Mouse (Mus musculus) MEL (cell line): ENCODE results near the gene Rab11fip3. TPM values are rescaled to one million over a fixed set of nuclear protein-coding genes. Genes with fewer than 3 reads are reported as not detected.

Experiments
- DNase-seq: peaks from one replicate; pipeline ENCODE4 v3.0.0; 2011; ENCODE audit warnings: low read depth, low spot score
- H3K27ac ChIP-seq: 2 replicates; pipeline ENCODE4 v1.5.1; 2012; ENCODE audit warnings: low read depth, mild to moderate bottlenecking, control low read depth, low read length, moderate library complexity; ENCODE audit not compliant: control insufficient read depth
- H3K27me3 ChIP-seq, 2 experiments: fragments of 150-350 bp in 1 of 2; sonication (generic) in 1 of 2; 2 replicates each; pipeline ENCODE4 v1.6.1; 2012; ENCODE audit warnings: low read length in 2 of 2, mild to moderate bottlenecking in 2 of 2, improper control_type of control experiment in 1 of 2, moderate library complexity in 1 of 2; ENCODE audit not compliant: insufficient read depth in 2 of 2, control insufficient read depth in 1 of 2
- H3K36me3 ChIP-seq, 2 experiments: 2 replicates each; pipeline ENCODE4 v1.6.1; 2012 to 2014; ENCODE audit warnings: low read length in 2 of 2, improper control_type of control experiment in 1 of 2, inconsistent platforms in 1 of 2, mild to moderate bottlenecking in 1 of 2; ENCODE audit not compliant: insufficient read depth in 2 of 2, control insufficient read depth in 1 of 2
- H3K4me1 ChIP-seq, 2 experiments: fragments of 150-350 bp in 1 of 2; sonication (generic) in 1 of 2; 2 replicates each; pipeline ENCODE4 v1.6.1; 2012; ENCODE audit warnings: low read length in 2 of 2, improper control_type of control experiment in 1 of 2, mild to moderate bottlenecking in 1 of 2; ENCODE audit not compliant: insufficient read depth in 2 of 2, control insufficient read depth in 1 of 2
- H3K4me3 ChIP-seq, 2 experiments: fragments of 150-350 bp in 1 of 2; sonication (generic) in 1 of 2; 2 replicates each; pipeline ENCODE4 v1.5.1; 2012; ENCODE audit warnings: low read depth in 2 of 2, low read length in 2 of 2, mild to moderate bottlenecking in 2 of 2, moderate library complexity in 2 of 2, control low read depth in 1 of 2, improper control_type of control experiment in 1 of 2; ENCODE audit not compliant: control insufficient read depth in 1 of 2, insufficient read depth in 1 of 2
- H3K79me2 ChIP-seq: 2 replicates; pipeline ENCODE4 v1.6.1; 2012; ENCODE audit warnings: mild to moderate bottlenecking, low read length, moderate library complexity; ENCODE audit not compliant: control insufficient read depth, poor library complexity, insufficient read depth
- H3K9ac ChIP-seq: 2 replicates; pipeline ENCODE4 v1.6.1; 2012; ENCODE audit warnings: low read depth, mild to moderate bottlenecking, control low read depth, low read length, moderate library complexity; ENCODE audit not compliant: control insufficient read depth, poor library complexity, severe bottlenecking
- H3K9me3 ChIP-seq: fragments of 150-350 bp; sonication (generic); replicated peaks from 2 replicates; pipeline ENCODE4 v1.6.1; 2012; ENCODE audit warnings: mild to moderate bottlenecking, low read length, improper control_type of control experiment, moderate library complexity; ENCODE audit not compliant: insufficient read depth
- CHD1 ChIP-seq: IDR thresholded peaks from 2 replicates; pipeline ENCODE4 v1.6.1; 2012; ENCODE audit warnings: low read depth, mild to moderate bottlenecking, inconsistent platforms, low read length, improper control_type of control experiment
- CHD2 ChIP-seq: IDR thresholded peaks from 2 replicates; pipeline ENCODE4 v1.6.1; 2011; ENCODE audit warnings: low read length, improper control_type of control experiment
- CTCF ChIP-seq, 3 experiments: IDR thresholded peaks in 2 of 3; conservative IDR thresholded peaks in 1 of 3; 2 replicates each; pipeline ENCODE4 v1.5.1; 2011 to 2012; ENCODE audit warnings: low read length in 3 of 3, low read depth in 2 of 3, mild to moderate bottlenecking in 2 of 3, improper control_type of control experiment in 1 of 3, inconsistent platforms in 1 of 3, mixed read lengths in 1 of 3, moderate library complexity in 1 of 3; ENCODE audit not compliant: control insufficient read depth in 1 of 3, insufficient read depth in 1 of 3, poor library complexity in 1 of 3, severe bottlenecking in 1 of 3
- E2F4 ChIP-seq: IDR thresholded peaks from 2 replicates; pipeline ENCODE4 v1.6.1; 2011; ENCODE audit warnings: low read depth, low read length, improper control_type of control experiment, borderline replicate concordance
- ELF1 ChIP-seq: IDR thresholded peaks from 2 replicates; pipeline ENCODE4 v1.6.1; 2014; ENCODE audit warnings: low read depth, mild to moderate bottlenecking, inconsistent platforms, low read length, improper control_type of control experiment, moderate library complexity
- EP300 ChIP-seq, 2 experiments: IDR thresholded peaks; 2 replicates each; pipeline ENCODE4 v1.6.1; 2011; ENCODE audit warnings: improper control_type of control experiment in 2 of 2, low read length in 2 of 2, low read depth in 1 of 2, mild to moderate bottlenecking in 1 of 2
- GABPA ChIP-seq: IDR thresholded peaks from 2 replicates; pipeline ENCODE4 v1.6.1; 2012; ENCODE audit warnings: low read depth, mild to moderate bottlenecking, inconsistent platforms, low read length, improper control_type of control experiment, moderate library complexity
- HCFC1 ChIP-seq: IDR thresholded peaks from 2 replicates; pipeline ENCODE4 v1.6.1; 2012; ENCODE audit warnings: low read depth, mild to moderate bottlenecking, inconsistent platforms, low read length, improper control_type of control experiment, moderate library complexity
- JUND ChIP-seq: IDR thresholded peaks from 2 replicates; pipeline ENCODE4 v1.6.1; 2011; ENCODE audit warnings: low read depth, mild to moderate bottlenecking, improper control_type of control experiment, low read length
- MAFK ChIP-seq: IDR thresholded peaks from 2 replicates; pipeline ENCODE4 v1.6.1; 2011; ENCODE audit warnings: low read depth, mild to moderate bottlenecking, low read length, improper control_type of control experiment, borderline replicate concordance
- MAX ChIP-seq: IDR thresholded peaks from 2 replicates; pipeline ENCODE4 v1.6.1; 2011; ENCODE audit warnings: low read length, improper control_type of control experiment
- MEF2A ChIP-seq: IDR thresholded peaks from 2 replicates; pipeline ENCODE4 v1.6.1; 2014; ENCODE audit warnings: low read depth, mild to moderate bottlenecking, inconsistent platforms, low read length, improper control_type of control experiment; ENCODE audit not compliant: poor library complexity, insufficient replicate concordance, severe bottlenecking; ENCODE audit errors: extremely low read depth
- MXI1 ChIP-seq: IDR thresholded peaks from 2 replicates; pipeline ENCODE4 v1.6.1; 2011; ENCODE audit warnings: mild to moderate bottlenecking, low read depth, low read length, improper control_type of control experiment
- MYB ChIP-seq: IDR thresholded peaks from 2 replicates; pipeline ENCODE4 v1.6.1; 2011; ENCODE audit warnings: mild to moderate bottlenecking, low read depth, low read length, improper control_type of control experiment
- MYC ChIP-seq: IDR thresholded peaks from 2 replicates; pipeline ENCODE4 v1.6.1; 2011; ENCODE audit warnings: low read depth, mild to moderate bottlenecking, low read length, improper control_type of control experiment, moderate library complexity
- NELFE ChIP-seq: IDR thresholded peaks from 2 replicates; pipeline ENCODE4 v1.6.1; 2011; ENCODE audit warnings: low read depth, low read length, improper control_type of control experiment
- POLR2A ChIP-seq, 2 experiments: IDR thresholded peaks; 2 replicates each; pipeline ENCODE4 v1.6.1; 2011 to 2012; ENCODE audit warnings: low read length in 2 of 2, mild to moderate bottlenecking in 2 of 2, control low read depth in 1 of 2, improper control_type of control experiment in 1 of 2, low read depth in 1 of 2, moderate library complexity in 1 of 2; ENCODE audit not compliant: control insufficient read depth in 1 of 2, insufficient read depth in 1 of 2, poor library complexity in 1 of 2
- POLR2AphosphoS2 ChIP-seq: IDR thresholded peaks from 2 replicates; pipeline ENCODE4 v1.6.1; 2011; ENCODE audit warnings: low read length, improper control_type of control experiment
- POLR2AphosphoS5 ChIP-seq: IDR thresholded peaks from 2 replicates; pipeline ENCODE4 v1.6.1; 2012; ENCODE audit warnings: low read depth, borderline replicate concordance, mild to moderate bottlenecking, inconsistent platforms, low read length, moderate library complexity, mixed read lengths
- RAD21 ChIP-seq: IDR thresholded peaks from 2 replicates; pipeline ENCODE4 v1.6.1; 2011; ENCODE audit warnings: mild to moderate bottlenecking, low read depth, low read length, improper control_type of control experiment
- RCOR1 ChIP-seq: IDR thresholded peaks from 2 replicates; pipeline ENCODE4 v1.6.1; 2012; ENCODE audit warnings: low read depth, mild to moderate bottlenecking, inconsistent platforms, low read length, improper control_type of control experiment
- SIN3A ChIP-seq: IDR thresholded peaks from 2 replicates; pipeline ENCODE4 v1.6.1; 2012; ENCODE audit warnings: low read length, improper control_type of control experiment, inconsistent platforms
- SMC3 ChIP-seq: IDR thresholded peaks from 2 replicates; pipeline ENCODE4 v1.6.1; 2011; ENCODE audit warnings: low read depth, low read length, improper control_type of control experiment
- TAL1 ChIP-seq: IDR thresholded peaks from 2 replicates; pipeline ENCODE4 v1.6.1; 2012; ENCODE audit warnings: mild to moderate bottlenecking, inconsistent platforms, low read length, moderate library complexity, mixed read lengths
- TCF12 ChIP-seq: IDR thresholded peaks from 2 replicates; pipeline ENCODE4 v1.6.1; 2014; ENCODE audit warnings: low read depth, mild to moderate bottlenecking, inconsistent platforms, low read length, improper control_type of control experiment, moderate library complexity
- UBTF ChIP-seq: IDR thresholded peaks from 2 replicates; pipeline ENCODE4 v1.6.1; 2012; ENCODE audit warnings: low read depth, mild to moderate bottlenecking, inconsistent platforms, low read length, improper control_type of control experiment, moderate library complexity, borderline replicate concordance; ENCODE audit not compliant: insufficient read depth
- USF1 ChIP-seq: IDR thresholded peaks from 2 replicates; pipeline ENCODE4 v1.6.1; 2014; ENCODE audit warnings: low read depth, mild to moderate bottlenecking, inconsistent platforms, low read length, improper control_type of control experiment, moderate library complexity
- ZNF384 ChIP-seq: IDR thresholded peaks from 2 replicates; pipeline ENCODE4 v1.6.1; 2012; ENCODE audit warnings: low read depth, mild to moderate bottlenecking, inconsistent platforms, low read length, improper control_type of control experiment
- polyA plus RNA-seq, 2 experiments: library from polyadenylated mRNA; stranded (reverse) in 1 of 2; unstranded in 1 of 2; fragments of >175 nt in 1 of 2; fragments of >200 nt in 1 of 2; gene quantifications; 2 replicates each; pipeline versions ENCODE4 v1.2.1 to v1.2.4; 2012; ENCODE audit warnings: low replicate concordance in 2 of 2, low read depth in 1 of 2; ENCODE audit not compliant: insufficient read length in 2 of 2, insufficient read depth in 1 of 2, missing spikeins in 1 of 2
- total RNA-seq: library from RNA; depleted of rRNA; stranded (reverse); fragments of 300-350 nt; gene quantifications from 2 replicates; pipeline ENCODE4 v1.2.3, GENCODE M21; 2012

Gene Rab11fip3
- total and polyA plus RNA-seq, 3 experiments, result 3.2 to 18.9 TPM; not detected in 1

- TF ChIP-seq RAD21 (no peak), MYC (no peak), GABPA (no peak), ELF1 (no peak), RCOR1 (no peak), UBTF (no peak), MYB (no peak), MAX (no peak), SMC3 (no peak), MXI1 (no peak), MEF2A (no peak), EP300 (IDR thresholded peaks at IDR 0.05; ENCODE audit: low read depth in 1 of 2, low read length in 2 of 2) (no peak), CTCF (IDR thresholded peaks at IDR 0.05 in 2 of 3, conservative IDR thresholded peaks at IDR 0.05 in 1 of 3; ENCODE audit: control insufficient read depth in 1 of 3, insufficient read depth in 1 of 3, low read depth in 2 of 3, low read length in 3 of 3, poor library complexity in 1 of 3, severe bottlenecking in 1 of 3) (no peak)
- Histone ChIP-seq H3K36me3 (peaks cover 0 to 8% of the 10 kb centered on the region in 2 experiments; a peak in 2 of 4 replicates), H3K27me3 (no peaks in the 10 kb centered on the region), H3K79me2 (peaks cover 5% of the 10 kb centered on the region; the same call in 1 of the 2 replicates), H3K4me1 (peaks cover 0 to 9% of the 10 kb centered on the region in 2 experiments; a peak in 2 of 4 replicates), H3K4me3 (no peak overlapping the region), H3K9me3 (no peaks in the 10 kb centered on the region), H3K9ac (no peak overlapping the region), H3K27ac (no peak overlapping the region)
- DNase-seq, result no peak
These were observed 29.1 kb upstream of the Rab11fip3 start for GRCm38 (mm10) chr17:26098461-26098860.

GRCm38 (mm10) chr17:26095121-26095740 lies 25.9 kb upstream of the Rab11fip3 start, which contains the start of gene Nme4:
Gene Nme4 (minus strand): TSS chr17:26095602.
- Histone ChIP-seq H3K27me3 (no peaks in the 10 kb centered on the region), H3K9ac (peak within 1 kb of the TSS; percentile 89), H3K9me3 (no peaks in the 10 kb centered on the region), H3K79me2 (peaks cover 5% of the 10 kb centered on the region; the same call in 1 of the 2 replicates), H3K36me3 (peaks cover 0 to 7% of the 10 kb centered on the region in 2 experiments; a peak in 2 of 4 replicates), H3K27ac (peak within 1 kb of the TSS; percentile 71), H3K4me1 (peaks cover 0 to 7% of the 10 kb centered on the region in 2 experiments; a peak in 2 of 4 replicates), H3K4me3 (peak within 1 kb of the TSS; percentile 83 to 88)
- peak; percentile 92 for DNase-seq
- TF ChIP-seq MAX (peak; percentile 34; the same call in 1 of the 2 replicates), POLR2A (IDR thresholded peaks at IDR 0.05; ENCODE audit: control insufficient read depth in 1 of 2, insufficient read depth in 1 of 2, low read depth in 1 of 2, low read length in 2 of 2, poor library complexity in 1 of 2) (peak; percentile 90 to 96), TAL1 (no peak), MEF2A (no peak), MAFK (no peak), USF1 (peak; percentile 13; the same call in 1 of the 2 replicates), UBTF (no peak), MXI1 (peak; percentile 91), HCFC1 (peak; percentile 55; the same call in 1 of the 2 replicates), E2F4 (no peak), POLR2AphosphoS5 (no peak), RCOR1 (peak; percentile 60), NELFE (peak; percentile 84), POLR2AphosphoS2 (peak; percentile 79), CTCF (IDR thresholded peaks at IDR 0.05 in 2 of 3, conservative IDR thresholded peaks at IDR 0.05 in 1 of 3; ENCODE audit: control insufficient read depth in 1 of 3, insufficient read depth in 1 of 3, low read depth in 2 of 3, low read length in 3 of 3, poor library complexity in 1 of 3, severe bottlenecking in 1 of 3) (no peak), ELF1 (no peak), ZNF384 (peak; percentile 81), CHD1 (0 out of 2 replicates have a peak, but pooled peaks have one; percentile 84), GABPA (no peak), SIN3A (peak; percentile 83), TCF12 (peak; percentile 63), CHD2 (no peak), JUND (no peak)
